Mouse (Mus musculus): ENCODE results near the gene Tcea2.

Tcea2 gene

GRCm38 (mm10) chr2:181706668-181707067 is 26.6 kb downstream of the Tcea2 start:
- DNase-seq (ENCODE audit: low read depth in 2 of 2, low spot score in 2 of 2): peak in 1 of 2 experiments; percentile 37

GRCm38 (mm10) chr2:181713749-181714148 is 33.6 kb downstream of the Tcea2 start:
- no peak for DNase-seq (ENCODE audit: low read depth in 2 of 2, low spot score in 2 of 2)

DNA sequence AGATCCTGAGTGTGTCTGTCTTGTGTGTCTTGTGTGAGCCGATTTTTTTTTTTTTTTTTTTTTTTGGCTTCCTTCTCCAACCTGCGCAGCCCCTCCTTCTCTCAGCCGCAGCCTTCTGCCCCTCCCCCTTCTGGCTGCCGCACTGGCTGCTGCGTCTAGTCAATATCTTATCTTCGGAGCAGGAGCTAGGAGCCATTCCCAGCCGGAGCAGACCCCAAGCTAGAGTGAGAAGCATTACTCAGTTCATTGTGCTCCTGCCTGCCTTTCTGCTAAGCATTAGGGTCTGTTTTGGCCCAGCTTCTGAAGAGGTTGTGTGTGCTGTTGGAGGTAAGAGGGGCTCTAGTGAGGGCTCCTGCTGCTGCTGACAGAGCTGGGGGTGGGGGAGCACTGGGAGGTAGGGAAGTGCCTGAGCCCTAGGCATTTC is 34.8 kb downstream of the Tcea2 start, which contains the start of gene Oprl1:
TSS of gene Oprl1 (plus strand) at position 114 of the 424 bp plus-strand sequence.
- no peak for DNase-seq (ENCODE audit: low read depth in 2 of 2, low spot score in 2 of 2)

DNA sequence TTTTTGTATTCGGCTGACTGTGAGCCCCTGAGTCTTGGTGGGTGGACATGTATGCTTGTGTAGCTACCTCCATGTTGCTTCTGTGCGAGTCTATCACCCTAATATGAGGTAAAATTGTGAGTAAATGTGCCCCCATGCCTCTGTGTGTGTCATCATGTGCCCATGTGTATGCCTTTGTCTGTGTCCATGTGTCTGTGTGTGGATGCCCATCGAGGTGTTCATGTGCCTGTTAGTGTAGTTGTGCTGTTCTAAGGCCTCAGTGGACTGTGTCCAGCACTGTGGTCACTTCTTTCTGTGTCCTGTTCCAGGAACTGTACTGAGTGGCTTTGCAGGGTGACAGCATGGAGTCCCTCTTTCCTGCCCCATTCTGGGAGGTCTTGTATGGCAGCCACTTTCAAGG is 35.3 kb downstream of the Tcea2 start:
- no peak for DNase-seq (ENCODE audit: low read depth in 2 of 2, low spot score in 2 of 2)

DNA sequence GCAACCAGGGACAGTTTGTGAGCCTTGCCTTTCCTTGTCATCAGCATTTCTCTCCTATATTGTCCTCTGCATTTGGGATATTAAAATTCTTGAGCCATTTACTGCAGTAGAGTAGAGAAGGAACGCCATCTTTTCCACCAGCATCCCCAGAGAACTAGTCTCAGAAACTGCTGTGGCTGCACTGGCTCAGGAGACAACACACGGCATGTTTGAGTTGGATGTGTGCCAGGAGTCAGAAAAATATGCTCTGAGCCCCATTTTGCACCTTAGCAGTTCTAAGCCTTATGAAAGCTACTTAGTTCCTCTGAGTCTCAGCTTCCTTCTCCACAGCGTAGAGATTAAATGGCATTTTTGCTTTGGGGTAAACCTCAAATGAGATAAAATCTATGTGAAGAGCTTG is 36.9 kb downstream of the Tcea2 start:
- no peak for DNase-seq (ENCODE audit: low read depth in 2 of 2, low spot score in 2 of 2)

GRCm38 (mm10) chr2:181720061-181720460 is 40.0 kb downstream of the Tcea2 start:
- DNase-seq (ENCODE audit: low read depth in 2 of 2, low spot score in 2 of 2): no peak

DNA sequence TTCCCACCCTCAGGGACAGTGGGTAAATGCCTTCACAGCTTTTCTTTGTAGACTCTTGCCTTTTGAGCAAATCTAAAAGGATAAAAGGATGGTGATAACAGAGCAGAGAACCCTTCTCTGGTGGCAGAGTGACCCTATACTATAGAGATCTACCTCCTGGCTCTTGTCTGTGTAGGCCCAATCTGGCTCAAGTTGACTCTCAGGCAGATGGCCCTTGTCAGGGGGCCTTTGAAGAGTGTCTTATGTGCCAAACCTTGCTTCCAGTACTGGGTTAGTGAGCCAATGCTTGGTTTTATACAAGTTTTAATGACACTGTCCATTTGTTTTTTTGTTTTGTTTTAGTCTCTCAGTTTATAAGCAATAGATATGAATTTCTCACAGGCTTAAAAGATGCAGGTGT is 41.1 kb downstream of the Tcea2 start:
- DNase-seq (ENCODE audit: low read depth in 2 of 2, low spot score in 2 of 2): no peak

- DNase-seq (ENCODE audit: low read depth in 2 of 2, low spot score in 2 of 2): no peak
Measured at GRCm38 (mm10) chr2:181722213-181722612, 42.1 kb downstream of the Tcea2 start.

GRCm38 (mm10) chr2:181727659-181728262 is 47.7 kb downstream of the Tcea2 start:
- no peak for DNase-seq (ENCODE audit: low read depth in 2 of 2, low spot score in 2 of 2)

DNA sequence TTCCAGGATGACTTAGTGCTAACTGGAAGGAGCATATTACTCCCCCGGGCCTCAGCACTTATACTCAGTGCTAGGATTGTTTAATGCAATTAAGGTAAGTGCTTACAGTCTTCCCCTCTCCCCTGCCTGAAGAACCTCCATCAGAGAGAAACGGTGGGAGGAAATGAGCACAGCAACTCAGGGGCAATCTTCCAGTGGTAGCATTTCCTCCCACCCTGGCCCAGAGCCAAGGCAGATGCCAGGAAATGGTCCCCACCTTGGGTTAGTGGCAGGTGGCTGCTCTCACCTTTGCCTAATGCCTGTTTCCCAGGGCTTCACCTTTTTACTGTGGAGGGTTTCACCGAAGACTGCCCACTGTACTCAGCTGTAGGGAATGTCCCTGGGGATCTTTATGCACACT is 49.9 kb downstream of the Tcea2 start:
- DNase-seq (ENCODE audit: low read depth in 2 of 2, low spot score in 2 of 2): peak in 1 of 2 experiments; percentile 32
